Mouse (Mus musculus) kidney, postnatal 0 days (tissue): ENCODE measurements around the gene Shb. TPM values are rescaled to one million over a fixed set of nuclear protein-coding genes. Genes with fewer than 3 reads are reported as not detected.

Experiments
- ATAC-seq: fragments of 200-750 bp; cut with Nextera tagmentation; replicated peaks from 2 replicates; pipeline ENCODE4 v1.8.0; 2017; ENCODE audit warnings: low read depth, moderate number of reproducible peaks, moderate TSS enrichment, moderate library complexity; ENCODE audit not compliant: low FRiP score
- DNase-seq: peaks from one replicate; pipeline ENCODE4 v3.0.0-alpha.2; 2016; ENCODE audit warnings: low spot score
- H3K27ac ChIP-seq: fragments of 300-500 bp; sonication (generic); 2 replicates; pipeline ENCODE4 v1.5.1; 2014; ENCODE audit warnings: mild to moderate bottlenecking
- H3K27me3 ChIP-seq: fragments of 300-500 bp; sonication (generic); 2 replicates; pipeline ENCODE4 v1.6.1; 2014; ENCODE audit warnings: low read length, mixed read lengths; ENCODE audit not compliant: insufficient read depth
- H3K36me3 ChIP-seq: fragments of 300-500 bp; sonication (generic); 2 replicates; pipeline ENCODE4 v1.6.1; 2014; ENCODE audit warnings: low read length, mixed read lengths; ENCODE audit not compliant: insufficient read depth
- H3K4me1 ChIP-seq: fragments of 300-500 bp; sonication (generic); replicated peaks from 2 replicates; pipeline ENCODE4 v1.6.1; 2014; ENCODE audit warnings: antibody characterized with exemption, low read length, mixed read lengths; ENCODE audit not compliant: insufficient read depth
- H3K4me2 ChIP-seq: fragments of 300-500 bp; sonication (generic); 2 replicates; pipeline ENCODE4 v1.6.1; 2014; ENCODE audit warnings: mild to moderate bottlenecking, low read length, moderate library complexity, mixed read lengths
- H3K4me3 ChIP-seq: fragments of 300-500 bp; sonication (generic); replicated peaks from 2 replicates; pipeline ENCODE4 v1.5.1; 2014; ENCODE audit warnings: low read depth, low read length
- H3K9ac ChIP-seq: fragments of 300-500 bp; sonication (generic); 2 replicates; pipeline ENCODE4 v1.6.1; 2014; ENCODE audit warnings: low read depth, low read length
- H3K9me3 ChIP-seq: fragments of 300-500 bp; sonication (generic); replicated peaks from 2 replicates; pipeline ENCODE4 v1.6.1; 2016; ENCODE audit warnings: low read length, inconsistent platforms, mixed read lengths
- CTCF ChIP-seq: IDR thresholded peaks from 2 replicates; pipeline ENCODE4 v1.5.1; 2016; ENCODE audit warnings: antibody characterized with exemption, low read depth, mild to moderate bottlenecking, moderate library complexity
- WGBS: fragments of 180-500 bp; shearing (Covaris S2); extraction: QIAGEN DNeasy Blood & Tissue Kit; methylation state at CpG from one replicate; pipeline ENCODE4 v1.1.7; 2014; 5-methylcytosine and 5-hydroxymethylcytosine counted together
- polyA plus RNA-seq: library from polyadenylated mRNA; unstranded; fragments of >200 nt; fragmentation: Nextera tagmentation; extraction: Ambion mirVana; gene quantifications from 2 replicates; pipeline ENCODE4 v1.2.1, GENCODE M21; 2015

Gene Shb
- polyA plus RNA-seq, 1 experiment from 2014 or later = 6.6 TPM

DNA sequence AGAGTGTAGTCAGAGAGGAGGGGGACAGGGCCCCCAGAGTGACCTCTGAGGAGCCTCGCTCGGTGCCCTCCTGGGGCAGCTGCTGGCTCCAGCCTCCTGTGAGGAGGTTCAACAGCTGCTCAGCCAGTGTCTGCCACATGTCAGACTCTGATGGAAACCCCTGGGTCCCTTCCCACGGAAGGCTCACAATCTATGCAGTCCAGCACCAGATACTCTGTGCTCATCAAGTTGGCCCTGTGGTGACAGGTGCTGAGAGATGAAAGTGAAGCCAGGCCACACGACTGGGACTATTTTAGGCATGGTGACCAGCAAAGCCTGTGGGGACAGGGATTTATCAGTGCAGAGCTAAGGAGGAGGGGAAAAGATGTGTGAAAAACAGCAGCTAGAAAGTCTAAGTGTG lies 87.5 kb downstream of the Shb start:
- ATAC-seq (no peak), DNase-seq (no peak)
- TF ChIP-seq CTCF = no peak
- WGBS = 55% methylated on average over 4 of the region's 4 CpGs
- H3K27me3 ChIP-seq = no peaks in the 10 kb centered on the region
- 0 out of 2 replicates have a peak, but pooled peaks cover 9% of the 10 kb centered on the region for H3K4me1 ChIP-seq
- H3K4me2 ChIP-seq = no peak overlapping the region
- H3K9me3 ChIP-seq = no peaks in the 10 kb centered on the region
- no peak overlapping the region for H3K4me3 ChIP-seq
- no peak overlapping the region for H3K9ac ChIP-seq
- peaks cover 32% of the 10 kb centered on the region for H3K36me3 ChIP-seq
- H3K27ac ChIP-seq = no peak overlapping the region

GRCm38 (mm10) chr4:45443652-45444051 lies 88.6 kb downstream of the Shb start:
- Histone ChIP-seq H3K27ac (no peak overlapping the region), H3K4me2 (no peak overlapping the region), H3K36me3 (peaks cover 32% of the 10 kb centered on the region), H3K4me1 (0 out of 2 replicates have a peak, but pooled peaks cover 2% of the 10 kb centered on the region), H3K9ac (no peak overlapping the region), H3K27me3 (no peaks in the 10 kb centered on the region), H3K9me3 (no peaks in the 10 kb centered on the region), H3K4me3 (no peak overlapping the region)
- no peak for TF ChIP-seq CTCF
- DNase-seq (no peak), ATAC-seq (no peak)
- 75% methylated on average over 7 of the region's 7 CpGs for WGBS

GRCm38 (mm10) chr4:45442237-45442636 lies 90.0 kb downstream of the Shb start:
- ATAC-seq = no peak
- no peak; the same call in 1 of the 2 replicates for TF ChIP-seq CTCF

GRCm38 (mm10) chr4:45441778-45442177 lies 90.5 kb downstream of the Shb start:
- Histone ChIP-seq H3K4me1 (peaks cover 2% of the 10 kb centered on the region; the same call in 1 of the 2 replicates), H3K9ac (no peak overlapping the region), H3K4me2 (no peak overlapping the region), H3K4me3 (no peak overlapping the region), H3K36me3 (peaks cover 31% of the 10 kb centered on the region), H3K27me3 (no peaks in the 10 kb centered on the region), H3K27ac (no peak overlapping the region), H3K9me3 (no peaks in the 10 kb centered on the region)
- WGBS = 69% methylated on average over 1 of the region's 1 CpGs
- ATAC-seq = no peak
- TF ChIP-seq CTCF = no peak
- DNase-seq = no peak

More at GRCm38 (mm10) chr4:45442237-45442636, 90.0 kb downstream of the Shb start:
- 49% methylated on average over 3 of the region's 3 CpGs for WGBS
- peaks cover 32% of the 10 kb centered on the region for H3K36me3 ChIP-seq
- H3K27me3 ChIP-seq = no peaks in the 10 kb centered on the region
- H3K4me2 ChIP-seq = no peak overlapping the region
- H3K4me1 ChIP-seq = no peaks in the 10 kb centered on the region
- no peaks in the 10 kb centered on the region for H3K9me3 ChIP-seq
- H3K9ac ChIP-seq = no peak overlapping the region
- H3K27ac ChIP-seq = no peak overlapping the region
- H3K4me3 ChIP-seq = no peak overlapping the region
- no peak for DNase-seq

DNA sequence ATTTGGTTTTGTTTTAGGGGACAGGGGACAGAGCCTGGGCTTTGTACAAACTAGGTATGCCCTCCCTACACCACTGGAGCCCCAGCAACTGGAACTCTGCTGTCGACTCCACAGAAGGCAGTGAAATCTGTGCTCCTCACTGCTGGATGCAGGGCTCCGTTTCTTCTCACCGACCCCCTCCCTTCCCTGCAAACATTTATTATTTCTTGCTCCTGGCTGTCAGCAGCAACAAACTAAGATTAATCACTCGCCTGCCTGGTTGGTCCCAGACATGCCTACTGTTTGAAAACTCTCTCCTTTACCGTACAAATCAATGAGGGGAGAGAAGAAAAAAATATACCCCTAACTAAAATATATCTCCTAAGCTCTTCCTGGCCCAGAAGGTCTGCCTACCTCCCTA lies 93.0 kb downstream of the Shb start:
- Histone ChIP-seq H3K27ac (no peak overlapping the region), H3K9ac (no peak overlapping the region), H3K4me2 (no peak overlapping the region), H3K36me3 (peaks cover 16% of the 10 kb centered on the region), H3K4me1 (peaks cover 23% of the 10 kb centered on the region), H3K4me3 (no peak overlapping the region), H3K27me3 (no peaks in the 10 kb centered on the region), H3K9me3 (no peaks in the 10 kb centered on the region)
- WGBS = 18% methylated on average over 5 of the region's 5 CpGs
- DNase-seq = no peak
- no peak for TF ChIP-seq CTCF
- ATAC-seq = no peak

DNA sequence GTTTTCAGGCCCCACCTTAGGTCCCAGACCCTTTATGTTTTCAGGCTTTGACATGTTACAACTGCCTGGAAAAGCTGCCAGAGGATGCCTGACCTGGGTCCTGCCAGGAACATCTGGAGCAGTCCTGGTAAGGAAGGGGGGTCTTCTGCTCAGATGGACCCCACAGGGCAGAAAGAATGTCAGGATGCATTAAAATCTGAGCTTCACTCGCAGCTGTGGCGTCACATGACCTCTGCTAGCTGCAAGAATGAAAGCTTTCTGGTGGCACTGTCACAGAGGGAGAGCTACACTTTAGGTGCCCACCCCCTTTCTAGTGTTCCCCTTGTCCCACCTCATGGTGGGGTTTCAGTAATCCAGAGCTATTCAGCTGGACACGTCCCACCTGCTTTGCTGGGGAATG lies 95.3 kb downstream of the Shb start:
- Histone ChIP-seq H3K4me3 (no peak overlapping the region), H3K36me3 (peaks cover 3% of the 10 kb centered on the region; the same call in 1 of the 2 replicates), H3K27ac (no peak overlapping the region), H3K27me3 (no peaks in the 10 kb centered on the region), H3K9ac (no peak overlapping the region), H3K4me2 (no peak overlapping the region), H3K4me1 (peaks cover 27% of the 10 kb centered on the region), H3K9me3 (no peaks in the 10 kb centered on the region)
- TF ChIP-seq CTCF = no peak
- WGBS = 48% methylated on average over 3 of the region's 3 CpGs
- ATAC-seq (no peak), DNase-seq (no peak)

DNA sequence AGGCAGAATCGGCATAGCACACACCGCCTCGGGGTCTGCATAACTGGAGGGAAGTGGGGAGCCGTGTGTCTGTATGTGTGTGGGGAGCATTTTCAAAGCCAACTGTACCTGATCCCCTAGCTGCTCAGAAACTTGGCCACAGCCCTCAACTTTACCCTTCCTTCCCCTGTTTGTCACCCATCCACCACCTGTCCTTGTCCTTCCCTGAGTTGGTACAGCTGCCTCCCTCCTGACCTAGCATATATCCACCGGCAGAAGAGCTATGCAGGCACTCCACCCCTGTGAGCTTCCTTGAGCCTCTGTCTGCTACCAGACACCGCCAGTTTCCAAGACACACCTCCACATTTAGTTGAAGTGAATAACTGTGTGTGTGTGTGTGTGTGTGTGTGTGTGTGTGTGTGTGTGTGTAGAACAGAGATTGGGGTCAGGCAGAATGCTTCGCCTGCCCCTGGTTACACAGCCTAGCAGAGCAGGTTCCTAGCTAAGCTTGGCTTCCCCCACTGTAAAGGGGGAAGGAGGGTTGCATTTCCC lies 95.8 kb downstream of the Shb start:
- ATAC-seq (no peak; the same call in 1 of the 2 replicates), DNase-seq (peak; percentile 50)
- no peaks in the 10 kb centered on the region for H3K27me3 ChIP-seq
- H3K4me1 ChIP-seq = peaks cover 27% of the 10 kb centered on the region
- H3K36me3 ChIP-seq = peaks cover 6% of the 10 kb centered on the region; the same call in 1 of the 2 replicates
- H3K4me3 ChIP-seq = no peak overlapping the region
- 0 out of 2 replicates have a peak overlapping the region, but pooled peaks have one; percentile 8 for H3K9ac ChIP-seq
- no peak for TF ChIP-seq CTCF
- H3K4me2 ChIP-seq = no peak overlapping the region
- 30% methylated on average over 7 of the region's 7 CpGs for WGBS
- no peaks in the 10 kb centered on the region for H3K9me3 ChIP-seq
- H3K27ac ChIP-seq = peak overlapping the region; percentile 36; the same call in 1 of the 2 replicates
